9 mouse cellular contexts compared by ENCODE assay signal in genomic region chr15:99668881-99669280, GRCm38 (mm10). TPM values are rescaled to one million over a fixed set of nuclear protein-coding genes. Genes with fewer than 3 reads are reported as not detected.
DNase-seq lines count a peak whose midpoint lies in the region; ATAC-seq and TF ChIP-seq lines count a peak whose summit lies in the region.
"Had no signal": no experiment of that assay in that cellular context is flagged by ENCODE, and none has a peak within 500 bp of the region (broad histone marks: within the 10 kb centered on the region; RNA-seq: fewer than 3 reads in every experiment).

No protein-coding gene starts in this region.

- no peak overlapping the region for H3K9ac ChIP-seq in intestine, embryonic 14.5 days (ENCODE audit: low read length)
- no peak overlapping the region for H3K9ac ChIP-seq in intestine, embryonic 16.5 days (ENCODE audit: low read depth, low read length)
- no peak overlapping the region for H3K9ac ChIP-seq in intestine, embryonic 15.5 days
- H3K9ac ChIP-seq in limb, embryonic 12.5 days (replicated peaks): no peak overlapping the region

- peaks cover 57% of the 10 kb centered on the region for H3K27me3 ChIP-seq in intestine, embryonic 14.5 days (replicated peaks; ENCODE audit: control insufficient read depth, insufficient read depth, low read length)
- H3K27me3 ChIP-seq in intestine, embryonic 16.5 days (replicated peaks; ENCODE audit: control insufficient read depth, insufficient read depth, low read length): peaks cover 41% of the 10 kb centered on the region
- peaks cover 56% of the 10 kb centered on the region for H3K27me3 ChIP-seq in intestine, embryonic 15.5 days (replicated peaks)
- peaks cover 89% of the 10 kb centered on the region for H3K27me3 ChIP-seq in limb, embryonic 12.5 days

- peaks cover 12% of the 10 kb centered on the region for H3K4me1 ChIP-seq in intestine, embryonic 14.5 days (replicated peaks; ENCODE audit: control insufficient read depth, insufficient read depth, low read length)
- H3K4me1 ChIP-seq in intestine, embryonic 16.5 days (ENCODE audit: control insufficient read depth, insufficient read depth, low read length): peaks cover 22% of the 10 kb centered on the region
- peaks cover 8% of the 10 kb centered on the region for H3K4me1 ChIP-seq in cortical plate, adult 2 months (ENCODE audit: control insufficient read depth, insufficient read depth, low read length)
- H3K4me1 ChIP-seq in intestine, embryonic 15.5 days (replicated peaks): peaks cover 30% of the 10 kb centered on the region
- H3K4me1 ChIP-seq in limb, embryonic 12.5 days (replicated peaks): peaks cover 29% of the 10 kb centered on the region

- no peaks in the 10 kb centered on the region for H3K9me3 ChIP-seq in intestine, embryonic 14.5 days (ENCODE audit: control insufficient read depth, low read length)
- no peaks in the 10 kb centered on the region for H3K9me3 ChIP-seq in intestine, embryonic 16.5 days (ENCODE audit: control insufficient read depth, low read length)
- H3K9me3 ChIP-seq in intestine, embryonic 15.5 days: no peaks in the 10 kb centered on the region
- no peaks in the 10 kb centered on the region for H3K9me3 ChIP-seq in limb, embryonic 12.5 days

- no peak overlapping the region for H3K27ac ChIP-seq in intestine, embryonic 14.5 days (ENCODE audit: low read depth)
- no peak overlapping the region for H3K27ac ChIP-seq in intestine, embryonic 16.5 days (ENCODE audit: low read length)
- H3K27ac ChIP-seq in cortical plate, adult 2 months (ENCODE audit: insufficient read depth, low read length): no peak overlapping the region
- no peak overlapping the region for H3K27ac ChIP-seq in intestine, embryonic 15.5 days
- no peak overlapping the region for H3K27ac ChIP-seq in limb, embryonic 12.5 days

- ATAC-seq in intestine, embryonic 14.5 days (replicated peaks; ENCODE audit: low FRiP score, low TSS enrichment, low read depth): no peak
- no peak for ATAC-seq in intestine, embryonic 16.5 days
- 0 out of 2 replicates have a peak, but pooled peaks have one; percentile 15 for ATAC-seq in intestine, embryonic 15.5 days
- ATAC-seq in limb, embryonic 12.5 days (ENCODE audit: insufficient number of reproducible peaks, insufficient read depth, low FRiP score, low TSS enrichment, low read depth): no peak

- whole genome bisulfite sequencing in intestine, embryonic 14.5 days: 3% methylated on average over 12 of the region's 12 CpGs
- WGBS in intestine, embryonic 16.5 days: 3% methylated on average over 12 of the region's 12 CpGs
- WGBS in intestine, embryonic 15.5 days: 2% methylated on average over 12 of the region's 12 CpGs
- WGBS in limb, embryonic 12.5 days: 2% methylated on average over 12 of the region's 12 CpGs

- peak; percentile 90 for TF ChIP-seq CTCF in cortical plate, adult 2 months (IDR thresholded peaks at IDR 0.05; ENCODE audit: extremely low read depth, insufficient read depth, low read length)

- TF ChIP-seq POLR2A in cortical plate, adult 2 months (IDR thresholded peaks at IDR 0.05; ENCODE audit: extremely low read depth, insufficient read depth, low read length): no peak

- peak; percentile 88 for DNase-seq in intestine, embryonic 14.5 days (ENCODE audit: low spot score)
- DNase-seq in gastrocnemius, postnatal 10 days: peak; percentile 80
- DNase-seq in naive thymus-derived CD4-positive, alpha-beta T cell, adult 2 months (ENCODE audit: low read depth): peak; percentile 75
- DNase-seq in spleen, postnatal 36 days (ENCODE audit: low spot score in 2 of 2): peak; percentile 54

- H3K4me3 ChIP-seq in intestine, embryonic 14.5 days (ENCODE audit: low read depth, low read length): no peak overlapping the region
- no peak overlapping the region for H3K4me3 ChIP-seq in intestine, embryonic 16.5 days (ENCODE audit: low read length)
- no peak overlapping the region for H3K4me3 ChIP-seq in cortical plate, adult 2 months (ENCODE audit: insufficient read depth, low read length)
- no peak overlapping the region for H3K4me3 ChIP-seq in intestine, embryonic 15.5 days (replicated peaks)
- H3K4me3 ChIP-seq in limb, embryonic 12.5 days (replicated peaks): no peak overlapping the region
- H3K4me3 ChIP-seq: megakaryocyte, embryonic 14.5 days had no signal

- no peak overlapping the region for H3K4me2 ChIP-seq in intestine, embryonic 14.5 days (ENCODE audit: low read length)
- no peak overlapping the region for H3K4me2 ChIP-seq in intestine, embryonic 16.5 days (ENCODE audit: low read depth, low read length)
- peak overlapping the region; percentile 5; the same call in 1 of the 2 replicates for H3K4me2 ChIP-seq in intestine, embryonic 15.5 days (replicated peaks)
- H3K4me2 ChIP-seq in limb, embryonic 12.5 days: 0 out of 2 replicates have a peak overlapping the region, but pooled peaks have one; percentile 8

- no peaks in the 10 kb centered on the region for H3K36me3 ChIP-seq in intestine, embryonic 14.5 days (ENCODE audit: control insufficient read depth, insufficient read depth, low read length)
- H3K36me3 ChIP-seq in intestine, embryonic 16.5 days (ENCODE audit: control insufficient read depth, insufficient read depth, low read length): no peaks in the 10 kb centered on the region
- H3K36me3 ChIP-seq in intestine, embryonic 15.5 days: no peaks in the 10 kb centered on the region
- H3K36me3 ChIP-seq in limb, embryonic 12.5 days: no peaks in the 10 kb centered on the region

RNA-seq across cellular contexts. Expression of gene Asic1, which starts 1.3 kb away (rescaled TPM):
- polyA plus RNA-seq in intestine, embryonic 14.5 days (2014; fragmentation: Nextera tagmentation; extraction: Ambion mirVana): 1.3 and 1.7 TPM in 2 replicates
- 1.7 and 2.0 TPM in 2 replicates for polyA plus RNA-seq in intestine, embryonic 16.5 days (2015; fragmentation: Nextera tagmentation; extraction: Ambion mirVana)
- polyA plus RNA-seq in cortical plate, adult 2 months (2012; rRNA removed): 54.1 and 59.0 TPM in 2 replicates
- 1 to 10 TPM; 1.1 to 2.1 TPM for total RNA-seq in gastrocnemius, postnatal 10 days (2021)
- polyA plus RNA-seq in intestine, embryonic 15.5 days (2015; fragmentation: Nextera tagmentation; extraction: Ambion mirVana): 2.2 and 2.4 TPM in 2 replicates
- 1.6 TPM in 2 replicates for polyA plus RNA-seq in limb, embryonic 12.5 days (2016; fragmentation: Nextera tagmentation; extraction: Ambion mirVana)

RNA-seq across cellular contexts. Expression of gene Racgap1, which starts 17.4 kb away (rescaled TPM):
- 104 and 111 TPM in 2 replicates for polyA plus RNA-seq in intestine, embryonic 14.5 days (2014; fragmentation: Nextera tagmentation; extraction: Ambion mirVana)
- polyA plus RNA-seq in intestine, embryonic 16.5 days (2015; fragmentation: Nextera tagmentation; extraction: Ambion mirVana): 97.1 and 104 TPM in 2 replicates
- 10.3 and 13.3 TPM in 2 replicates for polyA plus RNA-seq in cortical plate, adult 2 months (2012; rRNA removed)
- total RNA-seq in gastrocnemius, postnatal 10 days (2021): 10 to 100 TPM; 18.3 to 23.9 TPM
- polyA plus RNA-seq in intestine, embryonic 15.5 days (2015; fragmentation: Nextera tagmentation; extraction: Ambion mirVana): 108 and 120 TPM in 2 replicates
- polyA plus RNA-seq in limb, embryonic 12.5 days (2016; fragmentation: Nextera tagmentation; extraction: Ambion mirVana): 139 and 143 TPM in 2 replicates

RNA-seq across cellular contexts. Expression of gene Smarcd1, which starts 33.0 kb away (rescaled TPM):
- polyA plus RNA-seq in intestine, embryonic 14.5 days (2014; fragmentation: Nextera tagmentation; extraction: Ambion mirVana): 39.0 and 42.3 TPM in 2 replicates
- 19.3 and 20.9 TPM in 2 replicates for polyA plus RNA-seq in intestine, embryonic 16.5 days (2015; fragmentation: Nextera tagmentation; extraction: Ambion mirVana)
- 150 and 157 TPM in 2 replicates for polyA plus RNA-seq in cortical plate, adult 2 months (2012; rRNA removed)
- 10 to 100 TPM; 15.4 to 15.9 TPM for total RNA-seq in gastrocnemius, postnatal 10 days (2021)
- 23.5 and 34.0 TPM in 2 replicates for polyA plus RNA-seq in intestine, embryonic 15.5 days (2015; fragmentation: Nextera tagmentation; extraction: Ambion mirVana)
- polyA plus RNA-seq in limb, embryonic 12.5 days (2016; fragmentation: Nextera tagmentation; extraction: Ambion mirVana): 71.3 and 74.9 TPM in 2 replicates

RNA-seq across cellular contexts. Expression of gene Gm17349, which starts 36.4 kb away (rescaled TPM):
- not detected in 2 replicates for polyA plus RNA-seq in intestine, embryonic 14.5 days (2014; fragmentation: Nextera tagmentation; extraction: Ambion mirVana)
- polyA plus RNA-seq in intestine, embryonic 16.5 days (2015; fragmentation: Nextera tagmentation; extraction: Ambion mirVana): not detected in 2 replicates
- 1.3 and 1.8 TPM in 2 replicates for polyA plus RNA-seq in cortical plate, adult 2 months (2012; rRNA removed)
- total RNA-seq in gastrocnemius, postnatal 10 days (2021): 1 to 10 TPM in 1 of 2 experiments, not detected in 1; 2.4 TPM
- polyA plus RNA-seq in intestine, embryonic 15.5 days (2015; fragmentation: Nextera tagmentation; extraction: Ambion mirVana): not detected in 2 replicates
- not detected in 2 replicates for polyA plus RNA-seq in limb, embryonic 12.5 days (2016; fragmentation: Nextera tagmentation; extraction: Ambion mirVana)

RNA-seq across cellular contexts. Expression of gene Gpd1, which starts 48.4 kb away (rescaled TPM):
- polyA plus RNA-seq in intestine, embryonic 14.5 days (2014; fragmentation: Nextera tagmentation; extraction: Ambion mirVana): 0.17 and 0.35 TPM in 2 replicates
- polyA plus RNA-seq in intestine, embryonic 16.5 days (2015; fragmentation: Nextera tagmentation; extraction: Ambion mirVana): 33.0 and 47.4 TPM in 2 replicates
- 55.3 and 60.4 TPM in 2 replicates for polyA plus RNA-seq in cortical plate, adult 2 months (2012; rRNA removed)
- total RNA-seq in gastrocnemius, postnatal 10 days (2021): 100 to 1,000 TPM; 358 to 467 TPM
- polyA plus RNA-seq in intestine, embryonic 15.5 days (2015; fragmentation: Nextera tagmentation; extraction: Ambion mirVana): 11.6 and 15.5 TPM in 2 replicates
- polyA plus RNA-seq in limb, embryonic 12.5 days (2016; fragmentation: Nextera tagmentation; extraction: Ambion mirVana): 0.51 and 0.58 TPM in 2 replicates

Comparison
In these comparisons a context has a peak if more than half of its experiments do, and no peak if none do; other contexts are left out.
1. H3K4me2 ChIP-seq: peak in intestine, embryonic 15.5 days (single experiment) and limb, embryonic 12.5 days (single experiment); none in intestine, embryonic 14.5 days (single experiment) and intestine, embryonic 16.5 days (single experiment).
2. RNA of gene Asic1, which starts 1.3 kb away (polyA plus RNA-seq): 54.1 to 59.0 TPM in cortical plate, adult 2 months; 2.2 to 2.4 TPM in intestine, embryonic 15.5 days, 1.3 to 1.7 TPM in intestine, embryonic 14.5 days, 1.7 to 2.0 TPM in intestine, embryonic 16.5 days and 1.6 TPM in limb, embryonic 12.5 days; every median in the first group is over 10 times any median in the second.
3. Peak in every context shown above with its lines, with median percentiles within 50 percentile points of each other: DNase-seq.